ENCODE assay signal across 8 mouse cellular contexts in genomic region chr10:42276507-42277345, GRCm38 (mm10). TPM values are rescaled to one million over a fixed set of nuclear protein-coding genes. Genes with fewer than 3 reads are reported as not detected.
DNase-seq lines count a peak whose midpoint lies in the region; ATAC-seq and TF ChIP-seq lines count a peak whose summit lies in the region.

Foxo3 (minus strand) TSS chr10:42276755.

- peak within 1 kb of the TSS; percentile 73 for H3K4me2 ChIP-seq in CH12.LX (ENCODE audit: insufficient read depth, low read depth, poor library complexity, severe bottlenecking)
- H3K4me2 ChIP-seq in forebrain, embryonic 13.5 days = peak within 1 kb of the TSS; percentile 99
- H3K4me2 ChIP-seq in heart, postnatal 0 days (ENCODE audit: low read depth, low read length) = peak within 1 kb of the TSS; percentile 96
- H3K4me2 ChIP-seq in liver, embryonic 15.5 days = peak within 1 kb of the TSS; percentile 100
- peak within 1 kb of the TSS; percentile 98 for H3K4me2 ChIP-seq in neural tube, embryonic 12.5 days (replicated peaks)
- H3K4me2 ChIP-seq in stomach, postnatal 0 days (replicated peaks; ENCODE audit: low read depth) = peak within 1 kb of the TSS; percentile 99

- no peaks in the 10 kb centered on the region for H3K27me3 ChIP-seq in CH12.LX (replicated peaks)
- peaks cover 26% of the 10 kb centered on the region for H3K27me3 ChIP-seq in forebrain, embryonic 13.5 days
- no peaks in the 10 kb centered on the region for H3K27me3 ChIP-seq in heart, postnatal 0 days (ENCODE audit: control insufficient read depth, insufficient read depth, low read length)
- no peaks in the 10 kb centered on the region for H3K27me3 ChIP-seq in liver, embryonic 15.5 days
- H3K27me3 ChIP-seq in neural tube, embryonic 12.5 days (replicated peaks) = peaks cover 12% of the 10 kb centered on the region
- H3K27me3 ChIP-seq in stomach, postnatal 0 days (ENCODE audit: control insufficient read depth, insufficient read depth, low read length) = no peaks in the 10 kb centered on the region

- dilution Hi-C loops in CH12.LX (cut with MboI; ENCODE audit: extremely low pct_ligation_motif_present, extremely low pct_unique_long_range_greater_than_20kb, low sequenced_read_pairs) = no loop called here

- H3K4me1 ChIP-seq in CH12.LX (ENCODE audit: control insufficient read depth in 1 of 2, insufficient read depth in 2 of 2) = peaks cover 8 to 34% of the 10 kb centered on the region in 2 experiments
- peaks cover 35% of the 10 kb centered on the region for H3K4me1 ChIP-seq in forebrain, embryonic 13.5 days
- H3K4me1 ChIP-seq in heart, postnatal 0 days (ENCODE audit: control insufficient read depth, insufficient read depth) = peaks cover 22% of the 10 kb centered on the region
- H3K4me1 ChIP-seq in liver, embryonic 15.5 days (replicated peaks) = peaks cover 40% of the 10 kb centered on the region
- H3K4me1 ChIP-seq in neural tube, embryonic 12.5 days = peaks cover 28% of the 10 kb centered on the region
- peaks cover 8% of the 10 kb centered on the region for H3K4me1 ChIP-seq in stomach, postnatal 0 days (replicated peaks; ENCODE audit: control insufficient read depth, insufficient read depth)

- peak within 1 kb of the TSS; percentile 82 to 90 (median 88) for H3K4me3 ChIP-seq in CH12.LX (replicated peaks in 1 of 3; ENCODE audit: low read depth in 2 of 3, low read length in 2 of 3, poor library complexity in 1 of 3)
- peak within 1 kb of the TSS; percentile 68 for H3K4me3 ChIP-seq in forebrain, embryonic 13.5 days
- H3K4me3 ChIP-seq in heart, postnatal 0 days (ENCODE audit: low read depth, low read length) = peak within 1 kb of the TSS; percentile 65
- H3K4me3 ChIP-seq in liver, embryonic 15.5 days (replicated peaks) = peak within 1 kb of the TSS; percentile 95
- peak within 1 kb of the TSS; percentile 80 for H3K4me3 ChIP-seq in neural tube, embryonic 12.5 days
- peak within 1 kb of the TSS; percentile 81 for H3K4me3 ChIP-seq in stomach, postnatal 0 days (ENCODE audit: low read depth, low read length)

- H3K79me2 ChIP-seq in CH12.LX (replicated peaks; ENCODE audit: control insufficient read depth, extremely low read depth, insufficient read depth, poor library complexity, severe bottlenecking) = peaks cover 23% of the 10 kb centered on the region

- no peak for TF ChIP-seq EP300 in CH12.LX (IDR thresholded peaks at IDR 0.05; ENCODE audit: low read length)
- TF ChIP-seq EP300 in heart, postnatal 0 days (IDR thresholded peaks at IDR 0.05; ENCODE audit: low read depth) = no peak
- TF ChIP-seq EP300 in stomach, postnatal 0 days (optimal IDR thresholded peaks at IDR 0.05) = no peak

- DNase-seq in CH12.LX (ENCODE audit: extremely low read depth) = peak; percentile 77
- DNase-seq in heart, postnatal 0 days (ENCODE audit: low spot score) = peak; percentile 92
- peak; percentile 88 to 94 for DNase-seq in kidney, postnatal 4 days
- peak; percentile 96 for DNase-seq in stomach, postnatal 0 days (ENCODE audit: low spot score)

- peak within 1 kb of the TSS; percentile 69 for H3K27ac ChIP-seq in CH12.LX (ENCODE audit: insufficient read depth, low read depth)
- H3K27ac ChIP-seq in forebrain, embryonic 13.5 days = peak within 1 kb of the TSS; percentile 99
- peak within 1 kb of the TSS; percentile 98 for H3K27ac ChIP-seq in heart, postnatal 0 days (ENCODE audit: low read depth)
- H3K27ac ChIP-seq in liver, embryonic 15.5 days (replicated peaks) = peak within 1 kb of the TSS; percentile 96
- H3K27ac ChIP-seq in neural tube, embryonic 12.5 days = peak within 1 kb of the TSS; percentile 92
- H3K27ac ChIP-seq in stomach, postnatal 0 days (replicated peaks) = peak within 1 kb of the TSS; percentile 99

- H3K9me3 ChIP-seq in CH12.LX (replicated peaks; ENCODE audit: low read length) = peaks cover 13% of the 10 kb centered on the region
- no peaks in the 10 kb centered on the region for H3K9me3 ChIP-seq in forebrain, embryonic 13.5 days (replicated peaks)
- H3K9me3 ChIP-seq in heart, postnatal 0 days (replicated peaks; ENCODE audit: control insufficient read depth, low read length) = no peaks in the 10 kb centered on the region
- H3K9me3 ChIP-seq in liver, embryonic 15.5 days (replicated peaks) = no peaks in the 10 kb centered on the region
- H3K9me3 ChIP-seq in neural tube, embryonic 12.5 days = no peaks in the 10 kb centered on the region
- H3K9me3 ChIP-seq in stomach, postnatal 0 days (ENCODE audit: control insufficient read depth, low read length) = no peaks in the 10 kb centered on the region

- peak; percentile 87 for TF ChIP-seq POLR2A in CH12.LX (IDR thresholded peaks at IDR 0.05; ENCODE audit: low read depth, low read length)

- in situ Hi-C loops in CH12.LX (cut with MboI; ENCODE audit: low pct_ligation_motif_present, low pct_unique_long_range_greater_than_20kb, low sequenced_read_pairs) = no loop called here

- peak; percentile 54 for ATAC-seq in cerebellum, adult (ENCODE audit: insufficient number of reproducible peaks, low FRiP score, low TSS enrichment)
- peak; percentile 77 for ATAC-seq in forebrain, embryonic 13.5 days
- peak; percentile 70 for ATAC-seq in heart, postnatal 0 days (ENCODE audit: insufficient read depth, low read depth)
- peak; percentile 74 for ATAC-seq in liver, embryonic 15.5 days (ENCODE audit: insufficient read depth)
- ATAC-seq in neural tube, embryonic 12.5 days (ENCODE audit: low FRiP score, low read depth) = peak; percentile 71
- peak; percentile 83 for ATAC-seq in stomach, postnatal 0 days (ENCODE audit: low FRiP score, low TSS enrichment)

- TF ChIP-seq CTCF in CH12.LX (conservative IDR thresholded peaks at IDR 0.05 in 1 of 2, IDR thresholded peaks at IDR 0.05 in 1 of 2; ENCODE audit: low read depth in 2 of 2, low read length in 2 of 2) = no peak
- no peak for TF ChIP-seq CTCF in heart, postnatal 0 days (IDR thresholded peaks at IDR 0.05; ENCODE audit: low read depth)
- TF ChIP-seq CTCF in stomach, postnatal 0 days (IDR thresholded peaks at IDR 0.05; ENCODE audit: low read depth) = no peak

- peaks cover 10 to 19% of the 10 kb centered on the region in 2 experiments for H3K36me3 ChIP-seq in CH12.LX (replicated peaks in 1 of 2; ENCODE audit: control insufficient read depth in 1 of 2, insufficient read depth in 1 of 2, low read length in 1 of 2)
- no peaks in the 10 kb centered on the region for H3K36me3 ChIP-seq in forebrain, embryonic 13.5 days (ENCODE audit: poor library complexity, severe bottlenecking)
- no peaks in the 10 kb centered on the region for H3K36me3 ChIP-seq in heart, postnatal 0 days (replicated peaks; ENCODE audit: control insufficient read depth, insufficient read depth, low read length)
- H3K36me3 ChIP-seq in liver, embryonic 15.5 days (replicated peaks) = peaks cover 29% of the 10 kb centered on the region
- H3K36me3 ChIP-seq in neural tube, embryonic 12.5 days = no peaks in the 10 kb centered on the region
- 0 out of 2 replicates have a peak, but pooled peaks cover 2% of the 10 kb centered on the region for H3K36me3 ChIP-seq in stomach, postnatal 0 days (ENCODE audit: control insufficient read depth, insufficient read depth, low read length)

- peak within 1 kb of the TSS; percentile 81 for H3K9ac ChIP-seq in CH12.LX (ENCODE audit: insufficient read depth, low read depth)
- H3K9ac ChIP-seq in forebrain, embryonic 13.5 days = peak within 1 kb of the TSS; percentile 77
- peak within 1 kb of the TSS; percentile 73 for H3K9ac ChIP-seq in heart, postnatal 0 days (replicated peaks; ENCODE audit: low read depth, low read length)
- peak within 1 kb of the TSS; percentile 98 for H3K9ac ChIP-seq in liver, embryonic 15.5 days
- H3K9ac ChIP-seq in neural tube, embryonic 12.5 days = peak within 1 kb of the TSS; percentile 78
- peak within 1 kb of the TSS; percentile 87 for H3K9ac ChIP-seq in stomach, postnatal 0 days (ENCODE audit: low read length)

- under 1% methylated on average over 80 of the region's 88 CpGs for WGBS in forebrain, embryonic 13.5 days
- under 1% methylated on average over 82 of the region's 88 CpGs for WGBS in heart, postnatal 0 days
- under 1% methylated on average over 85 of the region's 88 CpGs for WGBS in liver, embryonic 15.5 days (ENCODE audit: insufficient replicate concordance)
- under 1% methylated on average over 79 of the region's 88 CpGs for WGBS in neural tube, embryonic 12.5 days
- under 1% methylated on average over 66 of the region's 88 CpGs for WGBS in stomach, postnatal 0 days

- no peak for TF ChIP-seq RAD21 in CH12.LX (IDR thresholded peaks at IDR 0.05; ENCODE audit: low read depth, low read length)

TF ChIP-seq in CH12.LX, 34 proteins besides CTCF, POLR2A, EP300 and RAD21 (continues in another document):
- TF ChIP-seq NRF1 (IDR thresholded peaks at IDR 0.05; ENCODE audit: low read depth, low read length) (peak; percentile 88), ZC3H11A (IDR thresholded peaks at IDR 0.05; ENCODE audit: low read depth, low read length) (no peak), SIN3A (IDR thresholded peaks at IDR 0.05; ENCODE audit: low read length) (no peak; the same call in 1 of the 2 replicates), HCFC1 (IDR thresholded peaks at IDR 0.05; ENCODE audit: low read depth, low read length) (peak; percentile 68), TCF12 (IDR thresholded peaks at IDR 0.05; ENCODE audit: low read depth, low read length) (peak; percentile 66; the same call in 1 of the 2 replicates), BHLHE40 (IDR thresholded peaks at IDR 0.05; ENCODE audit: low read depth, low read length) (peak; percentile 77), UBTF (IDR thresholded peaks at IDR 0.05; ENCODE audit: low read depth, low read length) (peak; percentile 71; the same call in 1 of the 2 replicates), USF2 (conservative IDR thresholded peaks at IDR 0.05; ENCODE audit: low read depth, low read length) (no peak), POLR2AphosphoS2 (IDR thresholded peaks at IDR 0.05; ENCODE audit: low read depth, low read length) (no peak), NELFE (IDR thresholded peaks at IDR 0.05; ENCODE audit: low read depth, low read length) (peak; percentile 65; the same call in 1 of the 2 replicates), MXI1 (IDR thresholded peaks at IDR 0.05; ENCODE audit: low read depth, low read length) (peak; percentile 79), MEF2A (IDR thresholded peaks at IDR 0.05; ENCODE audit: borderline replicate concordance, low read depth, low read length) (no peak), IRF4 (IDR thresholded peaks at IDR 0.05; ENCODE audit: low read depth, low read length) (no peak; the same call in none of the 2 replicates)

RNA-seq across cellular contexts. Expression of gene Foxo3, which starts in this region (rescaled TPM):
- total RNA-seq in CH12.LX (2012; rRNA removed) (13.0 and 18.2 TPM in 2 replicates), CH12.LX (2014; rRNA removed) (8.8 and 9.2 TPM in 2 replicates)
- polyA plus RNA-seq in CH12.LX (2012; ENCODE audit: insufficient read length, low read depth) = 10.7 and 12.6 TPM in 2 replicates
- 3.4 and 3.8 TPM in 2 replicates for polyA plus RNA-seq in forebrain, embryonic 13.5 days (2015; fragmentation: Nextera tagmentation; extraction: Ambion mirVana)
- 51.9 and 70.8 TPM in 2 replicates for total RNA-seq in heart, postnatal 0 days (2014; rRNA removed; ENCODE audit: low replicate concordance)
- polyA plus RNA-seq in heart, postnatal 0 days (2015; fragmentation: Nextera tagmentation; extraction: Ambion mirVana) = 5.4 and 6.5 TPM in 2 replicates
- 15.1 and 15.9 TPM in 2 replicates for polyA plus RNA-seq in liver, embryonic 15.5 days (2015; fragmentation: Nextera tagmentation; extraction: Ambion mirVana)
- 3.4 and 4.3 TPM in 2 replicates for polyA plus RNA-seq in neural tube, embryonic 12.5 days (2016; fragmentation: Nextera tagmentation; extraction: Ambion mirVana)
- polyA plus RNA-seq in stomach, postnatal 0 days (2015; fragmentation: Nextera tagmentation; extraction: Ambion mirVana) = 7.6 and 8.0 TPM in 2 replicates

Comparison
In these comparisons a context has a peak if more than half of its experiments do, and no peak if none do; other contexts are left out.
1. Peak in every context shown above with its lines: DNase-seq, ATAC-seq, H3K4me3 ChIP-seq and H3K27ac ChIP-seq.